Mouse (Mus musculus) testis, adult 10 weeks (tissue): Measurements from ENCODE around the gene Olfr829. TPM values are rescaled to one million over a fixed set of nuclear protein-coding genes. Genes with fewer than 3 reads are reported as not detected.

Source experiments
- polyA plus RNA-seq: library from polyadenylated mRNA; stranded (reverse); fragments of 350-450 nt; fragmentation: Illumina TruSeq; extraction: RNeasy Lipid Tissue Mini Kit (QIAGEN cat#74804); gene quantifications from one replicate; pipeline ENCODE4 v1.2.3, GENCODE M21; 2014; ENCODE audit warnings: low read depth, low replicate concordance

Gene Olfr829
- polyA plus RNA-seq, result not detected

GRCm38 (mm10) chr9:18854633-18855032 lies at the start of gene Olfr829:
Olfr829 (plus strand) TSS chr9:18854933.

GRCm38 (mm10) chr9:18819426-18819825 lies 35.3 kb upstream of the Olfr829 start, which contains the start of gene Olfr828:
Olfr828 (minus strand) TSS chr9:18819526.

GRCm38 (mm10) chr9:18874393-18874792 lies 19.7 kb downstream of the Olfr829 start, which contains the start of gene Olfr830:
Olfr830 (plus strand) TSS chr9:18874693.

Other genes with a start within 250 kb of the Olfr829 start
- gene Muc16, start 180.4 kb upstream of the Olfr829 start, polyA plus RNA-seq, result 18.0 TPM
- gene Olfr24, start 90.9 kb upstream of the Olfr829 start, polyA plus RNA-seq, result 3.5 TPM
- gene Olfr828, start 35.4 kb upstream of the Olfr829 start, polyA plus RNA-seq, result not detected
- gene Olfr830, start 19.8 kb downstream of the Olfr829 start, polyA plus RNA-seq, result not detected
- gene Olfr832, start 82.2 kb downstream of the Olfr829 start, polyA plus RNA-seq, result not detected
- gene Olfr834, start 133.1 kb downstream of the Olfr829 start, polyA plus RNA-seq, result not detected
- gene Olfr835, start 177.8 kb downstream of the Olfr829 start, polyA plus RNA-seq, result not detected